Mouse (Mus musculus): ENCODE data around the gene Atxn2. TPM values are rescaled to one million over a fixed set of nuclear protein-coding genes. Genes with fewer than 3 reads are reported as not detected.

Atxn2 gene
- polyA plus RNA-seq, 1 experiment from 2014 or later = 80.6 TPM

DNA sequence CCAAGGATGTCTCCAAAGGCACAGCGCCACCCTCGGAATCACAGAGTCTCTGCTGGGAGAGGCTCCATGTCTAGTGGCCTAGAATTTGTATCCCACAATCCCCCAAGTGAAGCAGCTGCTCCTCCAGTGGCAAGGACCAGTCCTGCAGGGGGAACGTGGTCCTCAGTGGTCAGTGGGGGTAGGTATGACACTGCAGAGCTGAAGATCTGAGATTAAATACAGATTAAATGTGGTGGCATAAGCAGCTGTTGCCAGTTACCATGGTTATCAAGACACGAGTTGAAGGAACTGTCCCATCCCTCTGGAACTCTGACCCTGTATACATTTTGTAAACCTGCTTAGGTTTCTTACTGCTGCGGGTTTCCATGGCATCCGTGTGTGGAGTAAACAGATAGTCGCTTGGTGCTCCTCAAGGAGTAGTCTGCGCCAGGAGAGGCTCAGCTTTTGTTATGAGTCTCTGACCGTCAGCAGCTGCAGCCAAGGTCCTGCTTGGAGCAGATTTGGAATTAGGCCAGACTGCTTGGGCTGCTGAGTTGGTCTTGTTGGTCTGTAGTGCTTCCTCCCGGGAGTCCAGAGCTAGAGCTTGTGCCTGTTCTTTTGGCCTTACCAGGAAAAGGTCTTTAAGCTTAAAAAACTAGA, 72.8 kb downstream of the Atxn2 start:
- ATAC-seq (replicated peaks; ENCODE audit: insufficient number of reproducible peaks, low FRiP score, low TSS enrichment) = no peak
- H3K4me3 ChIP-seq (ENCODE audit: low read depth, low read length) = no peak overlapping the region

DNA sequence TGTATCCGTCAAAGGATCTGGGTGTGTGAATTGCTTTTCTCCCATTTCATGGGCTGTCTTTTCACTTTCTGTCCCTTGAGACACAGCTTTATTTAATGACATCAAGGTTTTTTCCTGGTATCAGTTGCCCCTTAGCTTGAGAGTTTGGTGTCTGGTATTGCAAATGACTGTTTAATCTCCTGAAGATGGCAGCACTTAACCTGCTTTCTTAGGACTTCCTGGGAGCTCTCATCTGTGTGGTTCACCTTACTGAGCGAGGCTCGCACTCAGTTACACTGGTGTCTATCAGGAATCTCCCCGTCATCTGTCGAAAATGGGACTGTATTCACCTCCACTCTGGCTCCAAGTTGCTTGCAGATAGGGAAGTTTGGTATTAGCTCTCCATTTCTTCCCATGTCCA, 79.9 kb downstream of the Atxn2 start:
- Histone ChIP-seq H3K27me3 (ENCODE audit: control insufficient read depth, insufficient read depth, low read length) (no peaks in the 10 kb centered on the region), H3K36me3 (ENCODE audit: control insufficient read depth, insufficient read depth, low read length) (peaks cover 36% of the 10 kb centered on the region), H3K9me3 (replicated peaks; ENCODE audit: control insufficient read depth, low read length) (no peaks in the 10 kb centered on the region), H3K4me2 (no peak overlapping the region), H3K4me3 (ENCODE audit: low read depth, low read length) (no peak overlapping the region), H3K27ac (ENCODE audit: low read depth, low read length) (no peak overlapping the region), H3K9ac (ENCODE audit: low read depth, low read length) (no peak overlapping the region), H3K4me1 (ENCODE audit: control insufficient read depth, insufficient read depth, low read length) (no peaks in the 10 kb centered on the region)
- WGBS (ENCODE audit: insufficient replicate concordance) = 90% methylated on average over 5 of the region's 5 CpGs
- ATAC-seq (replicated peaks; ENCODE audit: insufficient number of reproducible peaks, low FRiP score, low TSS enrichment) = no peak

More for the DNA sequence above, 72.8 kb downstream of the Atxn2 start:
- H3K27me3 ChIP-seq (ENCODE audit: control insufficient read depth, insufficient read depth, low read length) = no peaks in the 10 kb centered on the region
- H3K9ac ChIP-seq (ENCODE audit: low read depth, low read length) = no peak overlapping the region
- no peaks in the 10 kb centered on the region for H3K4me1 ChIP-seq (ENCODE audit: control insufficient read depth, insufficient read depth, low read length)
- WGBS (ENCODE audit: insufficient replicate concordance) = 79% methylated on average over 10 of the region's 10 CpGs
- no peak overlapping the region for H3K27ac ChIP-seq (ENCODE audit: low read depth, low read length)
- H3K9me3 ChIP-seq (replicated peaks; ENCODE audit: control insufficient read depth, low read length) = no peaks in the 10 kb centered on the region
- peaks cover 24% of the 10 kb centered on the region for H3K36me3 ChIP-seq (ENCODE audit: control insufficient read depth, insufficient read depth, low read length)
- no peak overlapping the region for H3K4me2 ChIP-seq

GRCm38 (mm10) chr5:121795800-121796199, 84.7 kb downstream of the Atxn2 start:
- no peaks in the 10 kb centered on the region for H3K4me1 ChIP-seq (ENCODE audit: control insufficient read depth, insufficient read depth, low read length)
- H3K4me2 ChIP-seq = no peak overlapping the region
- no peak overlapping the region for H3K4me3 ChIP-seq (ENCODE audit: low read depth, low read length)
- peaks cover 42% of the 10 kb centered on the region for H3K36me3 ChIP-seq (ENCODE audit: control insufficient read depth, insufficient read depth, low read length)
- ATAC-seq (replicated peaks; ENCODE audit: insufficient number of reproducible peaks, low FRiP score, low TSS enrichment) = no peak
- H3K27me3 ChIP-seq (ENCODE audit: control insufficient read depth, insufficient read depth, low read length) = no peaks in the 10 kb centered on the region
- H3K9me3 ChIP-seq (replicated peaks; ENCODE audit: control insufficient read depth, low read length) = no peaks in the 10 kb centered on the region
- WGBS (ENCODE audit: insufficient replicate concordance) = 87% methylated on average over 3 of the region's 3 CpGs
- no peak overlapping the region for H3K9ac ChIP-seq (ENCODE audit: low read depth, low read length)
- H3K27ac ChIP-seq (ENCODE audit: low read depth, low read length) = no peak overlapping the region

GRCm38 (mm10) chr5:121798447-121798846, 87.3 kb downstream of the Atxn2 start:
- no peak overlapping the region for H3K4me2 ChIP-seq
- peaks cover 49% of the 10 kb centered on the region for H3K36me3 ChIP-seq (ENCODE audit: control insufficient read depth, insufficient read depth, low read length)
- no peak overlapping the region for H3K27ac ChIP-seq (ENCODE audit: low read depth, low read length)
- ATAC-seq (replicated peaks; ENCODE audit: insufficient number of reproducible peaks, low FRiP score, low TSS enrichment) = no peak
- no peak overlapping the region for H3K4me3 ChIP-seq (ENCODE audit: low read depth, low read length)
- no peaks in the 10 kb centered on the region for H3K4me1 ChIP-seq (ENCODE audit: control insufficient read depth, insufficient read depth, low read length)
- no peaks in the 10 kb centered on the region for H3K27me3 ChIP-seq (ENCODE audit: control insufficient read depth, insufficient read depth, low read length)
- 91% methylated on average over 2 of the region's 2 CpGs for WGBS (ENCODE audit: insufficient replicate concordance)
- no peak overlapping the region for H3K9ac ChIP-seq (ENCODE audit: low read depth, low read length)
- H3K9me3 ChIP-seq (replicated peaks; ENCODE audit: control insufficient read depth, low read length) = no peaks in the 10 kb centered on the region

DNA sequence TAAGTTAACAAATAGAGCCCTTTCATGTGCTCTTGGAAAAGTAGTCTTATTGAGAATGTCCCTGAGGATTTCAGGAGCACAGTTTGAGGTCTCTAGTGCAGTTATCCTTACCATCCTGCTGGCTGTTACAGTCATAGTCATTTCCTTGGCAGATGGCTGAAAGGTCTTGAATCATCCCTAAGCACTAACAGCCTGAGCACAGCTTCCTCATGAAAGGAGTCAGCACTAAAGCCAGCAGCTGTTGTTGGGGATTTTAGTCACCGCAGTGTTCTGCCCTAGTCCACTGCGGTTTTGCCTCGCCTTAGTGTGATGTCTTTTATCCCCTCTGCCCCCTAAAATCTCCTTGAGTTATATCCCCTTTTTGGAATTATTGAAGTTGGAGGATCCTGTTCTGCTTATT, 96.0 kb downstream of the Atxn2 start:
- Histone ChIP-seq H3K4me1 (ENCODE audit: control insufficient read depth, insufficient read depth, low read length) (peaks cover 32% of the 10 kb centered on the region), H3K9ac (ENCODE audit: low read depth, low read length) (no peak overlapping the region), H3K36me3 (ENCODE audit: control insufficient read depth, insufficient read depth, low read length) (peaks cover 24% of the 10 kb centered on the region), H3K27me3 (ENCODE audit: control insufficient read depth, insufficient read depth, low read length) (no peaks in the 10 kb centered on the region), H3K27ac (ENCODE audit: low read depth, low read length) (no peak overlapping the region), H3K4me2 (no peak overlapping the region), H3K4me3 (ENCODE audit: low read depth, low read length) (no peak overlapping the region), H3K9me3 (replicated peaks; ENCODE audit: control insufficient read depth, low read length) (no peaks in the 10 kb centered on the region)
- 91% methylated on average over 3 of the region's 3 CpGs for WGBS (ENCODE audit: insufficient replicate concordance)
- no peak for ATAC-seq (replicated peaks; ENCODE audit: insufficient number of reproducible peaks, low FRiP score, low TSS enrichment)

DNA sequence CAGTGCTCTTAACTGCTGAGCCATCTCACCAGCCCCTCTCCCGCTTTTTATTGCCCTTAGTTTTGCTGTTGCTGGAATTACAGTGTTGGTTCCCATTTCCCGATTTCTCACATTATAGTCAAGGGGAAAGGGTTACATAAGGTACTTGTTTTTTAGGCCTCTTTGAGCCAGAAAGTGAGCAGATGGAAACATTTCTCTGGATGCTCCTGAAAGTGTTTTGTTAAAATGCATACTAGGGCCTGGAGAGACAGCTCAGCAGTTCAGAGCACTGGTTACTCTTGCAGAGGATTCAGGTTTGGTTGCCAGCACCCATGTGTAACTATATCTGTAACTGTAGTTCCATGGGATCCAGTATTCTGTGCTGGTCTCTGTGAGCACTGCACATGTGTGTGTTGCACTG, 97.1 kb downstream of the Atxn2 start:
- H3K4me1 ChIP-seq (ENCODE audit: control insufficient read depth, insufficient read depth, low read length) = peaks cover 32% of the 10 kb centered on the region
- peaks cover 22% of the 10 kb centered on the region for H3K36me3 ChIP-seq (ENCODE audit: control insufficient read depth, insufficient read depth, low read length)
- H3K27me3 ChIP-seq (ENCODE audit: control insufficient read depth, insufficient read depth, low read length) = no peaks in the 10 kb centered on the region
- ATAC-seq (replicated peaks; ENCODE audit: insufficient number of reproducible peaks, low FRiP score, low TSS enrichment) = no peak
- no peak overlapping the region for H3K27ac ChIP-seq (ENCODE audit: low read depth, low read length)
- no peak overlapping the region for H3K4me3 ChIP-seq (ENCODE audit: low read depth, low read length)
- no peaks in the 10 kb centered on the region for H3K9me3 ChIP-seq (replicated peaks; ENCODE audit: control insufficient read depth, low read length)
- H3K9ac ChIP-seq (ENCODE audit: low read depth, low read length) = no peak overlapping the region
- 95% methylated on average over 2 of the region's 2 CpGs for WGBS (ENCODE audit: insufficient replicate concordance)
- no peak overlapping the region for H3K4me2 ChIP-seq

GRCm38 (mm10) chr5:121809667-121810224, 98.6 kb downstream of the Atxn2 start:
- ATAC-seq (replicated peaks; ENCODE audit: insufficient number of reproducible peaks, low FRiP score, low TSS enrichment) = no peak
- Histone ChIP-seq H3K9me3 (replicated peaks; ENCODE audit: control insufficient read depth, low read length) (no peaks in the 10 kb centered on the region), H3K4me3 (ENCODE audit: low read depth, low read length) (no peak overlapping the region), H3K27me3 (ENCODE audit: control insufficient read depth, insufficient read depth, low read length) (no peaks in the 10 kb centered on the region), H3K4me1 (ENCODE audit: control insufficient read depth, insufficient read depth, low read length) (peaks cover 32% of the 10 kb centered on the region), H3K4me2 (no peak overlapping the region), H3K9ac (ENCODE audit: low read depth, low read length) (no peak overlapping the region), H3K36me3 (ENCODE audit: control insufficient read depth, insufficient read depth, low read length) (peaks cover 25% of the 10 kb centered on the region), H3K27ac (ENCODE audit: low read depth, low read length) (peak overlapping the region; percentile 46)
- 47% methylated on average over 5 of the region's 5 CpGs for WGBS (ENCODE audit: insufficient replicate concordance)

DNA sequence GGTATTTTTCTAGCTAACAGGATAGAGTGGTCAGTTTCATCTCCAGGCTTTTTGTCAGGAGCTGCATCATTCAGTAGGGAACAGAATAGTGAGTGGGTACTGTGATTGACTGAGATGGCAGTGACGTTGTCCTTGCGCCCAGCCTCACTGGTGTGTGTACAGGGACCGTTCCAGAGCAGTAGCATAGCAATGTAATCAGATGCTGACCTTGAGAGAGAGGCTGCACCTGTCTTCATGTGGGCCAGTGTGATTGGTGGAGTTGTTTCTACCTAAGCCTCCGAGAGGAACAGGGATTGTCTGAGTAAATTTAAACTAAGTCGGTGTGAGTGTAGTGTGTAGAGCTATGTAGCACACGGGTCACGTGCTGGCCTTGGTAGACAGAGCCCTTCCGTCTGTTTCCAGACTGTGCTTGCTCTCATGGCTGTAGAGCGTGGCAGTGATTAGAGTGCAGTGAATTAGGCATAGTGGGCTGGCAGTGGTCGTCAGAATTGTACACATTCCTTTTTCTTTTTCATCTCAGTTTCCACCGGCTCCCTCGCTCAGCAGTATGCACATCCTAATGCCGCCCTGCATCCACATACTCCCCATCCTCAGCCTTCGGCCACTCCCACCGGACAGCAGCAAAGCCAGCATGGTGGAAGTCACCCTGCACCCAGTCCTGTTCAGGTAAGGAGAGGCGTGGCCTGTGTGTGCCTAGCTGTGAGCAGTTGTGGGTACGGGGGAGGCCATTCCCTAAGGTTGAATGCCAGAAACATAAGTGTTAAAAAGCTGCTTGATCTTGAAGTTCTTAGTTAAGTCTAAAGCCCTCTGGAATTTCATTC, 99.4 kb downstream of the Atxn2 start:
- no peak for ATAC-seq (replicated peaks; ENCODE audit: insufficient number of reproducible peaks, low FRiP score, low TSS enrichment)
- no peak overlapping the region for H3K4me3 ChIP-seq (ENCODE audit: low read depth, low read length)
- peak overlapping the region; percentile 46 for H3K27ac ChIP-seq (ENCODE audit: low read depth, low read length)
- peaks cover 24% of the 10 kb centered on the region for H3K36me3 ChIP-seq (ENCODE audit: control insufficient read depth, insufficient read depth, low read length)
- WGBS (ENCODE audit: insufficient replicate concordance) = 87% methylated on average over 17 of the region's 17 CpGs
- no peak overlapping the region for H3K4me2 ChIP-seq
- H3K27me3 ChIP-seq (ENCODE audit: control insufficient read depth, insufficient read depth, low read length) = no peaks in the 10 kb centered on the region
- H3K9ac ChIP-seq (ENCODE audit: low read depth, low read length) = peak overlapping the region; percentile 13
- peaks cover 32% of the 10 kb centered on the region for H3K4me1 ChIP-seq (ENCODE audit: control insufficient read depth, insufficient read depth, low read length)
- H3K9me3 ChIP-seq (replicated peaks; ENCODE audit: control insufficient read depth, low read length) = no peaks in the 10 kb centered on the region
